Mouse (Mus musculus) cortical plate, adult 2 months (tissue): ENCODE data around the gene Mmp20.

ENCODE experiments used
- CTCF ChIP-seq: fragments of 200-500 bp; IDR thresholded peaks from 2 replicates; pipeline ENCODE4 v1.5.1; 2011; ENCODE audit warnings: mild to moderate bottlenecking, control low read depth, low read length; ENCODE audit not compliant: insufficient read depth; ENCODE audit errors: extremely low read depth
- POLR2A ChIP-seq: fragments of 200-500 bp; IDR thresholded peaks from 2 replicates; pipeline ENCODE4 v1.6.1; 2011; ENCODE audit warnings: mild to moderate bottlenecking, low read length, control low read depth; ENCODE audit not compliant: insufficient read depth; ENCODE audit errors: extremely low read depth

GRCm38 (mm10) chr9:7714908-7715175 lies 86.8 kb downstream of the Mmp20 start:
- TF ChIP-seq POLR2A: no peak
- TF ChIP-seq CTCF: no peak
